Mouse (Mus musculus): ENCODE measurements around the gene Popdc2. TPM values are rescaled to one million over a fixed set of nuclear protein-coding genes. Genes with fewer than 3 reads are reported as not detected.

The Popdc2 gene
- polyA plus RNA-seq, 1 experiment from 2014 or later, result 0.49 TPM

DNA sequence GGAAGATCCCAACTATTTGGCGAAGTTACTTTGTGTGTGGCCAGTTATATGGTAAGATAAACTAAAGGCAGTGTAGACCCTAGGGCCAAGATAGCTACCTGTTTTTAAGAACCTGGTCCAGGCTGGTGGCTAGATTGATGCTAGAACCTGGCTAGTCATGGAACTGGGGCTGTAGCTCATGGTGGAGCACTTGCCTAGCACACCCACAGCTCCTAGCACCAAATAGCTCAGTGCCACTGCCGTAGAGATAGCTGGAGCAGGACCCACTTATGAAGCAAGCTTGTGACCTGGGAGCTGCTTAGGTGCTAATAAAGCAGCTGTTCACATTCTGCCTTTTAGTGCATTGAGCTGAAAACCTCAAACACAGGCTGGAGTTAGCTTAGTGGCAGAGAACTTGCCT, 8.4 kb upstream of the Popdc2 start:
- no peaks in the 10 kb centered on the region for H3K27me3 ChIP-seq
- ATAC-seq (no peak), DNase-seq (ENCODE audit: low read depth, low spot score) (no peak)
- ChIA-PET CTCF (no interaction called here), POLR2A (interaction anchor here (1.1 kb wide), 1 partner anchor 148 kb away, joined by 3 read pairs; no protein-coding TSS in a partner anchor)
- no peak for TF ChIP-seq CTCF (IDR thresholded peaks at IDR 0.05)
- in situ Hi-C loops (cut with MboI; ENCODE audit: low pct_unique_long_range_greater_than_20kb), result no loop called here

DNA sequence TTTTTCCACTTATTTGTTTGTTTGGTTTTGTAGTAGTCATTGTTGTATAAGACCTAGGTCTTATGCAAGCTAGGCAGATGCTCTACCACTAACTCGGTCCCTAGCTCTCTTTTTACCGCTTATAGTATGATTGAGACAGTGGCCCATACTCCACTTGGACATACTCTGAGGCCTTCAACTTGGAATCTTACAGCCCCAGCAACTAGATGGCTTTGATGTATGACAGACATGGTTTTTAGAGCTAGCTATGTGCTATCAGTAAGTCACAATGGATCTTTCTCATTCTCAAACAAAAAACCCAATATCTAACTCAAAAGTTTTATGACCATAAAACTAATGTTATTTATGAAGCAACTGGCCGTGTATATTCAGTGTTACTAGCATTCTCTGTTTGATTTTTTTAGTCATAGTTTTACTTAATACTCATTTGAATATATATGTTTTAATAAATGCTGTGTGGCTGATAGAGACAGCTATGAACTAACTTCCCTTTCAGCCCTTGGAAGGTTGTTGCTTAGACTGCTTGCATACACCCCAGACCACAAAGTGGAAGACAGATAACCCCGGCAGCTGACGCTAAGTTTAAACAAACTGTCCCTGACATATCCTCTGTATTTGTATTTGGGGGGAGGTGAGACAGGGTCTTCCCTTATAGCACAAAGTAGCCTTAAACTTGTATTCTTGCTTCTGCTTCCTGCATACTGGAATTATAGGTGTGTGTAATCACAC, 7.7 kb upstream of the Popdc2 start:
- no peak for TF ChIP-seq CTCF (IDR thresholded peaks at IDR 0.05)
- no peak for ATAC-seq
- POLR2A ChIA-PET, result interaction anchor here (1.1 kb wide), 1 partner anchor 147 kb away, joined by 3 read pairs; no protein-coding TSS in a partner anchor
- no peaks in the 10 kb centered on the region for H3K27me3 ChIP-seq
- in situ Hi-C loops (cut with MboI; ENCODE audit: low pct_unique_long_range_greater_than_20kb), result no loop called here
- DNase-seq (ENCODE audit: low read depth, low spot score), result no peak
- CTCF ChIA-PET, result no interaction called here

DNA sequence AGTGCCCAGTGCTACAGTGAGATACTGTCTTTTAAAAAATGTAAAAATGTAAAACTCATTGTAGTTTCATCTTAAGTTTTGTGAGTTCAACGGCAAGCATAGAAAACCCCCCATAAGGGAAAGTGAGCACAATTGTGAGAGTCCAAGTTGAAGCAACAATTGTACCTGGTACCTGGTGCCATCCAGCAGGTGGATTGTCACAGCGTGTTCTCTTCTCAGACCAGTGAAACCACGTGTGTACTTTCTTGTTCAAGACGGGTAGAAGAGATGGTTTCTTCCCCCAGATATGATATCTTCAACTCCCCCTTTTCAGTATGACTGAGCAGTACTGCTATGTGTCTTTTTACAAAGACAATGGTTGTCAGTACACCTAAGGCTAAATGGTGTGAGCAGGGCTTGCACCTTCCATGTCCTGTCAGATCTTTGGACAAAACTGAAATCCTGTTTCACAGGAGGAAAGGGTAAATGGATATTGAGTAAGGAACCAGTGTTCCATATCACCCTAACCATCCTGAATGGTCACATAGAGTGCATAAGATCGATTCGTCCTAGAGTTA, 3.7 kb upstream of the Popdc2 start:
- ChIA-PET POLR2A (no interaction called here), CTCF (no interaction called here)
- H3K27me3 ChIP-seq, result no peaks in the 10 kb centered on the region
- no peak for ATAC-seq
- in situ Hi-C loops (cut with MboI; ENCODE audit: low pct_unique_long_range_greater_than_20kb), result no loop called here
- no peak for TF ChIP-seq CTCF (IDR thresholded peaks at IDR 0.05)
- no peak for DNase-seq (ENCODE audit: low read depth, low spot score)

- H3K27me3 ChIP-seq, result no peaks in the 10 kb centered on the region
- CTCF ChIA-PET, result no interaction called here
- DNase-seq (ENCODE audit: low read depth, low spot score) (no peak), ATAC-seq (no peak)
- in situ Hi-C loops (cut with MboI; ENCODE audit: low pct_unique_long_range_greater_than_20kb), result no loop called here
- TF ChIP-seq CTCF (IDR thresholded peaks at IDR 0.05), result no peak
- POLR2A ChIA-PET, result no interaction called here
These were observed 2.8 kb upstream of the Popdc2 start for GRCm38 (mm10) chr16:38359241-38359640.

- no peak for DNase-seq (ENCODE audit: low read depth, low spot score)
- H3K27me3 ChIP-seq, result no peaks in the 10 kb centered on the region
- ATAC-seq, result no peak
- in situ Hi-C loops (cut with MboI; ENCODE audit: low pct_unique_long_range_greater_than_20kb), result no loop called here
- POLR2A ChIA-PET, result no interaction called here
- TF ChIP-seq CTCF (IDR thresholded peaks at IDR 0.05), result no peak
- CTCF ChIA-PET, result no interaction called here
These were observed 2.2 kb upstream of the Popdc2 start for GRCm38 (mm10) chr16:38359857-38360256.

GRCm38 (mm10) chr16:38360317-38360716, 1.7 kb upstream of the Popdc2 start:
- no peak for ATAC-seq

DNA sequence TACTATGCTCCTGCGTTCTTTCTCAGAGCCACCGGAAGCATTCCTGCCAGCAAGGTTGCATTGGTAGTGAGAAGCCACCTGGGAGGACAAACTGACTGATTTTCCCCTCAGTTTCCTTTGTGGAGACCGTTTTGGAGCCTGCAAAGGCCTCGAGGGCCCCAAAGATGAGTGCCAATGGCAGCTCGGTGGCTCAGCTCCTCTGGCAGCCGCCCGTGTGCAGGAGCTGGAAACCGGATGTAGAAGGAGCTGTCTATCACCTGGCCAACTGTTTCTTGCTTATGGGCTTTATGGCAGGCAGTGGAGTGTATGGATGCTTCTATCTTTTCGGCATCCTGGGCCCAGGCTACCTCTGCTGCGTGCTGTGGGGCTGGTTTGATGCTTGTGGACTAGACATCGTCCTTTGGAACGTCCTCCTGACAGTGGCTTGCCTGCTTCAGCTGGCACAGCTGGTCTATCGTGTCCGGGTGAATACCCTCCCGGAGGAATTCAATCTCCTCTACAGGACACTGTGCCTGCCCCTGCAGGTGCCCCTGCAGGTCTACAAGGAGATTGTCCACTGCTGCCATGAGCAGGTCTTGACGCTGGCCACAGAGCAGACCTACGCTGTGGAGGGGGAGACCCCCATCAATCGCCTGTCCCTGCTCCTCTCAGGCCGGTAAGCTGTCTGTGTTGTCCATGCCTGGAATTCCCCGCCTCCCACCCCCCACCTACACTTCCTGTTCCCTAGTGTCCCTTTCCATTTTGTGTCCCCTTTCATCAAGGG, 665 bp downstream of the Popdc2 start:
- CTCF ChIA-PET, result interaction anchor here (1.1 kb wide), 1 partner anchor 12 kb away, joined by 3 read pairs; no protein-coding TSS in a partner anchor
- DNase-seq (ENCODE audit: low read depth, low spot score) (no peak), ATAC-seq (no peak)
- no peaks in the 10 kb centered on the region for H3K27me3 ChIP-seq
- no peak for TF ChIP-seq CTCF (IDR thresholded peaks at IDR 0.05)
- POLR2A ChIA-PET, result no interaction called here
- in situ Hi-C loops (cut with MboI; ENCODE audit: low pct_unique_long_range_greater_than_20kb), result no loop called here

More at GRCm38 (mm10) chr16:38360317-38360716, 1.7 kb upstream of the Popdc2 start:
- no peak for DNase-seq (ENCODE audit: low read depth, low spot score)
- TF ChIP-seq CTCF (IDR thresholded peaks at IDR 0.05), result no peak
- H3K27me3 ChIP-seq, result no peaks in the 10 kb centered on the region
- ChIA-PET POLR2A (no interaction called here), CTCF (interaction anchor here (0.9 kb wide), 1 partner anchor 146 kb away, joined by 3 read pairs; no protein-coding TSS in a partner anchor)
- in situ Hi-C loops (cut with MboI; ENCODE audit: low pct_unique_long_range_greater_than_20kb), result no loop called here

DNA sequence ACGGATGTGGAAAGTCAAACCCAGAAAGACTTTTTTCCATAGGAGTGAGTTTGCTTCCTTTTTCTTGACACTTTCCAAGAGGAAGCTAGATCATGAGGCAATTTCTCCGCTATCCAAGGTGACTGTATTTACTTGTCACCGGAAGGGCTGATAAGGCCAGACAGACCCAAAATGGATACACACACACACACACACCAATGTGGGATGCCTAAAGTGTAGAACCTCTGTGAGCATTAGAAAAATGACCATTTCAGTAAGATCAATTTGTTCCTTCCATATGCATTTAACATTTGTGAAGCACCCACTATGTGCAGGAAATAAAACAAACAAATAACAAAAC, 1.2 kb downstream of the Popdc2 start:
- no peaks in the 10 kb centered on the region for H3K27me3 ChIP-seq
- ChIA-PET CTCF (no interaction called here), POLR2A (no interaction called here)
- DNase-seq (ENCODE audit: low read depth, low spot score) (no peak), ATAC-seq (no peak)
- no peak for TF ChIP-seq CTCF (IDR thresholded peaks at IDR 0.05)
- in situ Hi-C loops (cut with MboI; ENCODE audit: low pct_unique_long_range_greater_than_20kb), result no loop called here

DNA sequence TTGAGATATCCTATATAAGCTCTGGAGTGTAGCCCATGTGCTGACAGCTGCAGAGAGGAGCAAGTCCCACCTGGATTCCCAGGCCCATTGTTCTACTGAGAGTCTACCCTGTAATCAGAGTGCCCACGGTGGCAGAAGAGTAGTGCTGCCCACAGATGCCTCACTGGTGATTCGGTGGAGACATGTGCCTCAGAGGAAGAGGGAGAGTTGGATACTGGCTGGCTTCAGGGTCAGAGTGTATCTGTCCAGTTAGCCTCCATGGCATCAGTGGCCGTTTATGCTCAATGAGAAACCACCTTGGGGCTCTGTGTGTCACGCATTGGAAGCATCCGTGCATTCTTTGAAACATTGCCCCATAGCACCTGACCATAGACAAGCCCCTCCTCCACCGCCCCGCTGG, 1.6 kb downstream of the Popdc2 start:
- no peak for TF ChIP-seq CTCF (IDR thresholded peaks at IDR 0.05)
- POLR2A ChIA-PET, result no interaction called here
- CTCF ChIA-PET, result no interaction called here
- no peaks in the 10 kb centered on the region for H3K27me3 ChIP-seq
- in situ Hi-C loops (cut with MboI; ENCODE audit: low pct_unique_long_range_greater_than_20kb), result no loop called here
- ATAC-seq (no peak), DNase-seq (ENCODE audit: low read depth, low spot score) (no peak)

DNA sequence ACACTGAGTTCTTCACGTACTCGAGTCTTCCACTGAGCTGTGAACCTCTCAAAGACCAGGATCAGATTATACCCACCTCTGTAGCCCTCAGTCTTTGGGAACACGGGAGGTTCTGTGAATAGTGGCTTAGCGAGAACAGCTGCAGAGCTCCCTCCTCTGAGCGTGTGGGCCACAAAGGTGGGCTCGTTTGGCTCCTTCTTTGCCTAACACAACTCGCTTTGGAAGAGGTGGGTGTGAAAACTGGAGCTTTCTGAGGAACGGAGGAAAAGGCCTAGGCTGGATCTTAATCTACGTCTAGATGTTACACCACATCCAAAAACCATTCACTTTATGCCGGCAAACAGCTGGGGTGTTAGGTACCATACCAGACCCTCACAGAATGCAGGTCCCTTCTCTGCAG, 3.4 kb downstream of the Popdc2 start:
- ChIA-PET POLR2A (no interaction called here), CTCF (interaction anchor here (1.0 to 1.2 kb wide), 2 partner anchors 9 to 19 kb away, joined by 3 read pairs; no protein-coding TSS in a partner anchor)
- ATAC-seq (no peak), DNase-seq (ENCODE audit: low read depth, low spot score) (no peak)
- no peak for TF ChIP-seq CTCF (IDR thresholded peaks at IDR 0.05)
- no peaks in the 10 kb centered on the region for H3K27me3 ChIP-seq
- in situ Hi-C loops (cut with MboI; ENCODE audit: low pct_unique_long_range_greater_than_20kb), result no loop called here

DNA sequence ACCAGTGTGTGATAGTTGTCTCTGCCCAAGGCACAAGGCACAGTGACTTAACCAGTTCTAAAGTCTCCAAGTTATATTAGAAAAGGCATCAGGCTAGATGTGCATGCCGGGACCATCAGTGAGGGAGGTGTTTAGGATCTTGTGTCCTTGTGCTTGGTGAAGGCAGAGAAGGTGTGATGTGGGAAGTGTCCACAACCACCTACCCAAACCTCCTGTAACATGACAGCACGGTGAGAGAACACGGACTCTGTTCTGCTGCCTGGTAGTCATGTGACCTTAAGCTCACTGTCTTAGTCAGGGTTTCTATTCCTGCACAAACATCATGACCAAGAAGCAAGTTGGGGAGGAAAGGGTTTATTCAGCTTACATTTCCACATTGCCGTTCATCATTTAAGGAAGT, 4.2 kb downstream of the Popdc2 start:
- no peaks in the 10 kb centered on the region for H3K27me3 ChIP-seq
- in situ Hi-C loops (cut with MboI; ENCODE audit: low pct_unique_long_range_greater_than_20kb), result no loop called here
- TF ChIP-seq CTCF (IDR thresholded peaks at IDR 0.05), result no peak
- DNase-seq (ENCODE audit: low read depth, low spot score), result no peak
- POLR2A ChIA-PET, result no interaction called here
- CTCF ChIA-PET, result interaction anchor here (0.8 to 1.2 kb wide), 2 partner anchors 9 to 17 kb away, joined by 3 to 4 read pairs; no protein-coding TSS in a partner anchor
- ATAC-seq, result no peak
